Mouse (Mus musculus): Measurements from ENCODE around the gene Hoxd3. TPM values are rescaled to one million over a fixed set of nuclear protein-coding genes. Genes with fewer than 3 reads are reported as not detected.

The Hoxd3 gene
- 25.9 TPM for polyA plus RNA-seq (2014; fragmentation: Illumina TruSeq; extraction: RNeasy Lipid Tissue Mini Kit (QIAGEN cat#74804); ENCODE audit: low read depth, low replicate concordance)

DNA sequence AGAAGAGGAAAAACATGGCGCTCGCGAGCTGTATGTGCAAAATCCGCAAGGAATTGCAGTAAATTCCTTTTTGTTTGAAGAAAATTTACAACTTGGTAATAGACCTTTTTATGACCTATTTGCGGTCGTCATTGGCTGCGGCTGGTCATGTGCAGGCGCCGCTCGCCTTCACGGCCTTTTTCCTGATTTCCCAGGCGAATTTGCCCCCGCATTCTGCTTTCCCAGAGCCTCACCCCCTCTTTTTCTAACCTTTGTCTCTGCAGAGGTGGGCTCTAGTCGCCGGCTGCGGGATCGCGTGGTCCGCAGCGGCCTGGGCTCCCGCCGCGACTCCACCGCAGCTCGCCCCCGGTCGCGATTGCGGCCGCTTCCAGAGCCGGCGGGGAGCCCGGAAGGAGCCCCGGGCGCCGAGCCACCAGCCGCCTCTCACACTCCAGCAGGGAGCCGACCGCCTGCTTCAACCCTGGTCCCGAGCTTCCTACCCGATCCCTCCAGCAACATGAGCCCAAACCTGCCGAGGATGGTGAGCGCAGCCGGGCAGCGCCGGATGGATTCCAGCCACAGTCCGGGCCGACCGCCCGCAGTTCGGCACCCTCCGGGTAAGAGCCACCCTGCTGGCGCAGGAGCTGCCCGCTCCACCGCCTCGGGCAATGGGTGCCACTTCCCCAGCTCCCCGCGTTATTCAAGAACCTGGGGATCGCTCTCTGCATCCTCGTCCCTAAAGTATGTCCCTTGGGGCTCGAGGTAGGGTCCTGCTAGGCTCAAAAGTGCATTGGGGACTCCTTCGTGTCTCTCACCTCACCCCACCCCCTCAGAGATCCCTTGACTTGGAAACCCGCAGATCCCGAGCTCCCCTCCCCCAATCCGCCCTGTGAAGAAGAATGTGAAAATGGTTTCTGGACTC is at the start of gene Hoxd3, which contains the start of gene Hoxd4:
Gene Hoxd3, plus strand, starts transcription at position 207 of the 901 bp plus-strand sequence.
Gene Hoxd4, plus strand, starts transcription at position 209 of the 901 bp plus-strand sequence.

GRCm38 (mm10) chr2:74667842-74668357 is 43.8 kb upstream of the Hoxd3 start, which contains the start of gene Hoxd13:
Gene Hoxd13, plus strand, starts transcription at chr2:74668310.

GRCm38 (mm10) chr2:74674881-74675665 is 36.7 kb upstream of the Hoxd3 start, which contains the start of gene Hoxd12:
Gene Hoxd12, plus strand, starts transcription at chr2:74675013.

GRCm38 (mm10) chr2:74678891-74679595 is 32.7 kb upstream of the Hoxd3 start, which contains the start of gene Hoxd11:
Gene Hoxd11, plus strand, starts transcription at chr2:74679557.

DNA sequence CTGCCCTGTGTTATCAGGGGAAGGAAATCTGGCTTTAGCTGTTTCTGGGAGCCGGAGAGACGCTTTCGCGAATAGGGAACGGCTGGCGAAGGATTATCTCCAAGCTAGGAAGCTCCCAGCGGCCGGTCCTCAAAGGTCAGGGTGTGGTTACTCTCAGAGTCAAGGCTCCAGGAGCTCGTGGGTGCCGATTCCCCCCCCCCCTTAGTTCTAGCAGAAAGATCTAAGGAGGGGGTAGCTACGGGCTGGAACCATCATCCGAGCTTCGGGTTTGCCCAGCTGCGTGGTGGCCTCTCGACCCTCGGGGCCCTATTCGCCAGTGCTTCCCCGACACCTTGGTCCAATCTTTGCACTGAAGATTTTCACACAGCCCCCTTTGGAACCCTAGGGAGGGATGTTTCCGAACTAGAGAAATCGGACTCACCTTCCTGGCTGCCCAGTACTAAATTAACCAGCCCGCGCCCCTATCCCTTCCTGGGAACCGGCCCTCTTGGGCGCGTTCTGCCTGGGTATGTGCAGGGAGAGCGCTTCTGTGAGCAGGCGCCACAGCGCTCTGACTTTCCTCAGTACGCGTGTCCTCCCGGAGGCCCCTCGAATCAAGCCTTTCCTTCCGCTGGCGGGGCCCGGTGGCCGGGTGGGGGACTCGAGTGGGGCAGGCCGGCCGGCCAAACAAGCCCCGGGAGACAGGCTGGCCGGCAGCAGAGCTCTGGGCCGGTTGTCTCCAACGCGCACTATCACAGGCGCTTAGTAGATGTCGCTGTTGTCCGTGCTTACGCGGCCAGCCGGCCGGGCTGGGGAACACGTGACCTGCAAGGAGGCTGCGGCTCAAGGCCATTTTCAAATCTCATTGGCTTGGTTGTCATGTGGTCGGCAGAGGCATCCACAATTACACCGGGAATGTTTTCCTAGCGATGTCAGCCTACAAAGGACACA is 20.4 kb upstream of the Hoxd3 start, which contains the start of gene Hoxd10:
Gene Hoxd10, plus strand, starts transcription at position 903 of the 930 bp plus-strand sequence.

GRCm38 (mm10) chr2:74697567-74698121 is 14.1 kb upstream of the Hoxd3 start, which contains the start of gene Hoxd9:
Gene Hoxd9, plus strand, starts transcription at chr2:74697727.

DNA sequence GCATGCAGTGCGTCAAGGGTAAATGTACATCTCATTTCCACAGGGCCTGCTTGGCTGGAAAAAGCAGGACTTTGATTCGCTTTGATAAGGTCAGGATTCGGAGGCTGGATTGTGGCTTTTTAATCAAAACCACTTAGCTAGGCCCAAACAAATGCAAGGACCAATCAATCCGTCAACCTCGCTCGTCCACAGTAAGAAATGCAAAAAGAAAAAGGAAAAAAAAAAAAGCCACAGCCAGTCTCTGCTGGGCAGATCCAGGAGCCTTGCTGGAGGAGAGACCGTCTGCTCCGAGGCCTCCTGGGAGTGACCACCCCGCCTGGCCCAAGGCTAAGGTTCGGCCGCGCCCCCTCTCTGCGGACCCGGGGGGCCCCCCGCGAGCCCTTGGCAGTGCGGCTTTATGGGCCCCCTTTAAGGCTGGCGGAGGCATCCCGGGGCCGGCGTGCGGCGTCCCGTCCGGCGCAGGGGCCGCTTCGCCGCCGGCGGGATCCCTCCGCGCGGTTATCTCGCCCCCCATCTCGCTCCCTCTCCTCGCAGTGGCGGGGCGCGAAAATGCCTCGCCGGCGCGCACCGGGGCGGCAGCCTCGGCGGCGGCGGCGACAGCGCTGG is 7.2 kb upstream of the Hoxd3 start, which contains the start of gene Hoxd8:
Gene Hoxd8, plus strand, starts transcription at position 223 of the 606 bp plus-strand sequence.

DNA sequence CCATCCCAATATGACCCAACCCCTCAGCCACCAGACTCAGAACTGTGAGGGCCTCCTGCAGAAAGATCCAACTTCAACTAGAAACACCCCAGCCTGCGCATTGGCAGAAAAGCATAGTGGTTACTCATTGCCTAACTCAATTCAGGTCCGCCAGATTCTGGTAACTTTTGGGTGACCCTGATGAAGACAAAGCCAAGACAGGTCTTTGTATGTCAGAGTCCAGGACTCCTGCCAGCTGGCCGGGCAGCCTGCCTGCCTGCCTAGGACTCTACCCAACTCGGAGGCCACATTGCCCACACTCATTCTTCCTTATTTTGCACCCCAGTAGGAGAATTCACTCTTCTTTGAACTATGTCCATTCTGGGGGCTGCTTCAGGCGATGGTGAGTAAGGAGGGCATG is 14.8 kb downstream of the Hoxd3 start, which contains the start of gene Gm28230:
Gene Gm28230, plus strand, starts transcription at position 178 of the 400 bp plus-strand sequence.

DNA sequence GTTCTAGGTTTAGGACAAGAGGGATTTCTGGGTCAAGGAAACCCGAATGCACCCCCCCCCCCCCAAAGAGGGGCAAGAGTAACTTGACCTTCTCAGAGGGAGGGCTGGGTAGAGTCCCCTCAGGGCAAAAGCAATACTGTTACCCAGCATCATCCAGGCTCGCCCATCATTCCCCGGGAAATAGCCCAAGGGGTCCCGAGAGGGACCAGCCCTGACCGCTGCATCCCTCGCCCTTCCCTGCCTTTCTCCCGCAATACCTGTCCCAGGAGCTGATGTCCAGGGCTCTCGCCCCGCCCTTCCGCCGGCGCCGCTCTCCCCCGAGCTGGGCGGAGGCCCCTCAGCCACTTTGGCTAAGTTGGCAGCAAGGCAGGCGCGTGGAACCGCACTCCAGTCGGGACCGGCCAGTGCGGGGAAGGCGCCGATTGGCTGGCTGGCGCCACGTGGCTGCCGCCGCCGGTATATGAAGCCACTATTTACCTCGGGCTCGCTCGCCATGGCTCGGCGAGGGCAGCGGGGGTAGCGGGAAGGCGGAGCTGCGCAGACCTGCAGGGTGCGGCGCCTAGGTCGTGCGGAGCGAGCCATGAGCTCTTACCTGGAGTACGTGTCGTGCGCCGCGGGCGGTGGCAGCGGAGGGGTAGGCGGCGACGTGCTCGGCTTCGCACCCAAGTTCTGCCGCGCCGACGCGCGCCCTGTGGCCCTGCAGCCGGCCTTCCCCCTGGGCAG is 51.0 kb downstream of the Hoxd3 start, which contains the start of gene Hoxd1:
Gene Hoxd1, plus strand, starts transcription at position 459 of the 723 bp plus-strand sequence.

Other genes with a start within 250 kb of the Hoxd3 start
- gene Lnpk, start 132.5 kb upstream of the Hoxd3 start, polyA plus RNA-seq (2014; fragmentation: Illumina TruSeq; extraction: RNeasy Lipid Tissue Mini Kit (QIAGEN cat#74804); ENCODE audit: low read depth, low replicate concordance) = 14.4 TPM
- not detected for gene Evx2, start 52.4 kb upstream of the Hoxd3 start, polyA plus RNA-seq (2014; fragmentation: Illumina TruSeq; extraction: RNeasy Lipid Tissue Mini Kit (QIAGEN cat#74804); ENCODE audit: low read depth, low replicate concordance)
- gene Hoxd13, start 43.6 kb upstream of the Hoxd3 start, polyA plus RNA-seq (2014; fragmentation: Illumina TruSeq; extraction: RNeasy Lipid Tissue Mini Kit (QIAGEN cat#74804); ENCODE audit: low read depth, low replicate concordance) = not detected
- not detected for gene Hoxd12, start 36.9 kb upstream of the Hoxd3 start, polyA plus RNA-seq (2014; fragmentation: Illumina TruSeq; extraction: RNeasy Lipid Tissue Mini Kit (QIAGEN cat#74804); ENCODE audit: low read depth, low replicate concordance)
- not detected for gene Hoxd11, start 32.4 kb upstream of the Hoxd3 start, polyA plus RNA-seq (2014; fragmentation: Illumina TruSeq; extraction: RNeasy Lipid Tissue Mini Kit (QIAGEN cat#74804); ENCODE audit: low read depth, low replicate concordance)
- gene Hoxd10, start 20.0 kb upstream of the Hoxd3 start, polyA plus RNA-seq (2014; fragmentation: Illumina TruSeq; extraction: RNeasy Lipid Tissue Mini Kit (QIAGEN cat#74804); ENCODE audit: low read depth, low replicate concordance) = 1.1 TPM
- gene Hoxd9, start 14.2 kb upstream of the Hoxd3 start, polyA plus RNA-seq (2014; fragmentation: Illumina TruSeq; extraction: RNeasy Lipid Tissue Mini Kit (QIAGEN cat#74804); ENCODE audit: low read depth, low replicate concordance) = 31.1 TPM
- gene Hoxd8, start 7.3 kb upstream of the Hoxd3 start, polyA plus RNA-seq (2014; fragmentation: Illumina TruSeq; extraction: RNeasy Lipid Tissue Mini Kit (QIAGEN cat#74804); ENCODE audit: low read depth, low replicate concordance) = 99.7 TPM
- 111 TPM for gene Hoxd4, start within 50 bp of the Hoxd3 start, polyA plus RNA-seq (2014; fragmentation: Illumina TruSeq; extraction: RNeasy Lipid Tissue Mini Kit (QIAGEN cat#74804); ENCODE audit: low read depth, low replicate concordance)
- 23.8 TPM for gene Gm28230, start 14.8 kb downstream of the Hoxd3 start, polyA plus RNA-seq (2014; fragmentation: Illumina TruSeq; extraction: RNeasy Lipid Tissue Mini Kit (QIAGEN cat#74804); ENCODE audit: low read depth, low replicate concordance)
- gene Hoxd1, start 51.1 kb downstream of the Hoxd3 start, polyA plus RNA-seq (2014; fragmentation: Illumina TruSeq; extraction: RNeasy Lipid Tissue Mini Kit (QIAGEN cat#74804); ENCODE audit: low read depth, low replicate concordance) = 0.32 TPM
- 48.5 TPM for gene Mtx2, start 113.9 kb downstream of the Hoxd3 start, polyA plus RNA-seq (2014; fragmentation: Illumina TruSeq; extraction: RNeasy Lipid Tissue Mini Kit (QIAGEN cat#74804); ENCODE audit: low read depth, low replicate concordance)

Data from adipose tissue, adult 10 weeks (tissue).